ENCODE assay signal across 11 mouse cellular contexts in genomic region chr7:142462190-142462589, GRCm38 (mm10). TPM values are rescaled to one million over a fixed set of nuclear protein-coding genes. Genes with fewer than 3 reads are reported as not detected.
DNase-seq lines count a peak whose midpoint lies in the region; ATAC-seq lines count a peak whose summit lies in the region.
"Had no signal": no experiment of that assay in that cellular context is flagged by ENCODE, and none has a peak within 500 bp of the region (broad histone marks: within the 10 kb centered on the region; RNA-seq: fewer than 3 reads in every experiment).

No protein-coding gene starts in this region.

- no peaks in the 10 kb centered on the region for H3K27me3 ChIP-seq in heart, embryonic 11.5 days (ENCODE audit: control insufficient read depth, insufficient read depth, low read length)
- no peaks in the 10 kb centered on the region for H3K27me3 ChIP-seq in liver, embryonic 15.5 days
- H3K27me3 ChIP-seq in forebrain, embryonic 14.5 days (replicated peaks; ENCODE audit: control insufficient read depth, insufficient read depth, low read length), result no peaks in the 10 kb centered on the region

- ATAC-seq in CD4-positive, CD25-positive, alpha-beta regulatory T cell, adult 4 months, result peak; percentile 18
- ATAC-seq in heart, embryonic 11.5 days (replicated peaks; ENCODE audit: insufficient number of reproducible peaks, low FRiP score, low TSS enrichment), result no peak
- ATAC-seq in liver, embryonic 15.5 days (ENCODE audit: insufficient read depth), result no peak
- no peak for ATAC-seq in forebrain, embryonic 14.5 days

- peaks cover 50% of the 10 kb centered on the region for H3K4me1 ChIP-seq in heart, embryonic 11.5 days (ENCODE audit: control insufficient read depth, insufficient read depth, low read length)
- H3K4me1 ChIP-seq in liver, embryonic 15.5 days (replicated peaks), result peaks cover 4% of the 10 kb centered on the region; the same call in 1 of the 2 replicates
- peaks cover 8% of the 10 kb centered on the region; the same call in 1 of the 2 replicates for H3K4me1 ChIP-seq in forebrain, embryonic 14.5 days (ENCODE audit: control insufficient read depth, insufficient read depth, low read length)

- 0 out of 2 replicates have a peak overlapping the region, but pooled peaks have one; percentile 6 for H3K9ac ChIP-seq in heart, embryonic 11.5 days (ENCODE audit: low read depth, low read length)
- no peak overlapping the region for H3K9ac ChIP-seq in liver, embryonic 15.5 days
- no peak overlapping the region for H3K9ac ChIP-seq in forebrain, embryonic 14.5 days (ENCODE audit: low read length)

- no peaks in the 10 kb centered on the region for H3K36me3 ChIP-seq in heart, embryonic 11.5 days (ENCODE audit: control insufficient read depth, insufficient read depth, low read length)
- H3K36me3 ChIP-seq in liver, embryonic 15.5 days (replicated peaks), result no peaks in the 10 kb centered on the region
- H3K36me3 ChIP-seq in forebrain, embryonic 14.5 days (ENCODE audit: control insufficient read depth, insufficient read depth, low read length), result no peaks in the 10 kb centered on the region

- no peak overlapping the region for H3K27ac ChIP-seq in heart, embryonic 11.5 days (ENCODE audit: low read depth, low read length)
- H3K27ac ChIP-seq in liver, embryonic 15.5 days (replicated peaks), result no peak overlapping the region
- no peak overlapping the region for H3K27ac ChIP-seq in forebrain, embryonic 14.5 days (ENCODE audit: low read depth, low read length)

- 84% methylated on average over 6 of the region's 6 CpGs for WGBS in heart, embryonic 11.5 days (ENCODE audit: insufficient replicate concordance)
- 70% methylated on average over 6 of the region's 6 CpGs for WGBS in liver, embryonic 15.5 days (ENCODE audit: insufficient replicate concordance)
- WGBS in forebrain, embryonic 14.5 days, result 89% methylated on average over 6 of the region's 6 CpGs

- H3K4me3 ChIP-seq in heart, embryonic 11.5 days (ENCODE audit: low read depth, low read length), result no peak overlapping the region
- peak overlapping the region; percentile 28; the same call in 1 of the 2 replicates for H3K4me3 ChIP-seq in liver, embryonic 15.5 days (replicated peaks)
- no peak overlapping the region for H3K4me3 ChIP-seq in forebrain, embryonic 14.5 days (ENCODE audit: low read depth, low read length)

- DNase-seq in heart, adult 11 months, result peak; percentile 94
- DNase-seq in heart, adult 8-10 months (ENCODE audit: low spot score), result no peak
- no peak for DNase-seq in layer of hippocampus, adult 8-10 months (ENCODE audit: low spot score in 2 of 2)
- DNase-seq in layer of hippocampus, adult 9-10 months (ENCODE audit: low spot score), result no peak
- no peak for DNase-seq in forebrain, embryonic 14.5 days (ENCODE audit: low spot score)
- DNase-seq: kidney, adult 18-20 months; left cerebral cortex, postnatal 4 days had no signal

- no peak overlapping the region for H3K4me2 ChIP-seq in heart, embryonic 11.5 days
- H3K4me2 ChIP-seq in liver, embryonic 15.5 days, result peak overlapping the region; percentile 33
- H3K4me2 ChIP-seq in forebrain, embryonic 14.5 days (ENCODE audit: low read length), result no peak overlapping the region

- H3K9me3 ChIP-seq in heart, embryonic 11.5 days (replicated peaks; ENCODE audit: control insufficient read depth, low read length), result no peaks in the 10 kb centered on the region
- H3K9me3 ChIP-seq in liver, embryonic 15.5 days (replicated peaks), result no peaks in the 10 kb centered on the region
- no peaks in the 10 kb centered on the region for H3K9me3 ChIP-seq in forebrain, embryonic 14.5 days (replicated peaks; ENCODE audit: control insufficient read depth, low read length)

RNA-seq across cellular contexts. Expression of gene Lsp1, which starts 1.6 kb away (rescaled TPM):
- total RNA-seq in heart, adult 8-10 months (2022), result 10 to 100 TPM; 24.0 to 40.3 (median 31.7) TPM
- polyA plus RNA-seq in CD4-positive, CD25-positive, alpha-beta regulatory T cell, adult 4 months (2017; shearing (Covaris generic)), result 1,000 to 10,000 TPM; 1,098 to 1,582 TPM
- polyA plus RNA-seq in heart, embryonic 11.5 days (2014; fragmentation: Nextera tagmentation; extraction: Ambion mirVana), result 31.4 and 32.1 TPM in 2 replicates
- polyA plus RNA-seq in liver, embryonic 15.5 days (2015; fragmentation: Nextera tagmentation; extraction: Ambion mirVana), result 24.5 and 27.8 TPM in 2 replicates
- 10 to 100 TPM in 2 of 4 experiments, 1 to 10 TPM in 2; 2.2 to 18.3 (median 8.4) TPM for total RNA-seq in layer of hippocampus, adult 8-10 months (2022)
- 5.8 and 5.9 TPM in 2 replicates for polyA plus RNA-seq in forebrain, embryonic 14.5 days (2014; fragmentation: Nextera tagmentation; extraction: Ambion mirVana)

RNA-seq across cellular contexts. Expression of gene Tnni2, which starts 20.6 kb away (rescaled TPM):
- 1 to 10 TPM; 5.1 to 10.0 (median 7.8) TPM for total RNA-seq in heart, adult 8-10 months (2022)
- not detected for polyA plus RNA-seq in CD4-positive, CD25-positive, alpha-beta regulatory T cell, adult 4 months (2017; shearing (Covaris generic))
- polyA plus RNA-seq in heart, embryonic 11.5 days (2014; fragmentation: Nextera tagmentation; extraction: Ambion mirVana), result 46.1 and 51.6 TPM in 2 replicates
- polyA plus RNA-seq in liver, embryonic 15.5 days (2015; fragmentation: Nextera tagmentation; extraction: Ambion mirVana), result 17.6 and 29.3 TPM in 2 replicates
- total RNA-seq in layer of hippocampus, adult 8-10 months (2022), result 1 to 10 TPM; 1.2 to 4.9 (median 2.7) TPM
- 0.67 and 0.82 TPM in 2 replicates for polyA plus RNA-seq in forebrain, embryonic 14.5 days (2014; fragmentation: Nextera tagmentation; extraction: Ambion mirVana)
- total RNA-seq: left cerebral cortex, postnatal 4 days had no signal

RNA-seq across cellular contexts. Expression of gene Syt8, which starts 27.5 kb away (rescaled TPM):
- under 1 TPM in 1 of 4 experiments, not detected in 3; 0.25 TPM for total RNA-seq in heart, adult 8-10 months (2022)
- not detected for polyA plus RNA-seq in CD4-positive, CD25-positive, alpha-beta regulatory T cell, adult 4 months (2017; shearing (Covaris generic))
- 0.26 and 0.31 TPM in 2 replicates for polyA plus RNA-seq in heart, embryonic 11.5 days (2014; fragmentation: Nextera tagmentation; extraction: Ambion mirVana)
- 0.13 TPM in 1 of 2 replicates, not detected in the other for polyA plus RNA-seq in liver, embryonic 15.5 days (2015; fragmentation: Nextera tagmentation; extraction: Ambion mirVana)
- 1 to 10 TPM in 2 of 4 experiments, under 1 TPM in 1, not detected in 1; 0.29 to 2.3 (median 1.9) TPM for total RNA-seq in layer of hippocampus, adult 8-10 months (2022)
- polyA plus RNA-seq in forebrain, embryonic 14.5 days (2014; fragmentation: Nextera tagmentation; extraction: Ambion mirVana), result not detected in 2 replicates
- total RNA-seq: left cerebral cortex, postnatal 4 days had no signal
- polyA plus RNA-seq: frontal cortex, adult 2 months had no signal

RNA-seq across cellular contexts. Expression of gene Tnnt3, which starts 36.4 kb away (rescaled TPM):
- total RNA-seq in heart, adult 8-10 months (2022), result 10 to 100 TPM in 1 of 4 experiments, 1 to 10 TPM in 3; 7.6 to 13.6 (median 9.6) TPM
- 1 to 10 TPM; 2.5 to 5.7 TPM for polyA plus RNA-seq in CD4-positive, CD25-positive, alpha-beta regulatory T cell, adult 4 months (2017; shearing (Covaris generic))
- polyA plus RNA-seq in heart, embryonic 11.5 days (2014; fragmentation: Nextera tagmentation; extraction: Ambion mirVana), result 16.0 and 16.3 TPM in 2 replicates
- polyA plus RNA-seq in liver, embryonic 15.5 days (2015; fragmentation: Nextera tagmentation; extraction: Ambion mirVana), result 14.3 and 24.5 TPM in 2 replicates
- 1 to 10 TPM in 2 of 4 experiments, not detected in 2; 1.2 to 3.8 TPM for total RNA-seq in layer of hippocampus, adult 8-10 months (2022)
- polyA plus RNA-seq in forebrain, embryonic 14.5 days (2014; fragmentation: Nextera tagmentation; extraction: Ambion mirVana), result 0.42 and 0.53 TPM in 2 replicates

Comparison
In these comparisons a context has a peak if more than half of its experiments do, and no peak if none do; other contexts are left out.
1. RNA of gene Lsp1, which starts 1.6 kb away (polyA plus RNA-seq): 1,098 to 1,582 TPM in CD4-positive, CD25-positive, alpha-beta regulatory T cell, adult 4 months; 31.4 to 32.1 TPM in heart, embryonic 11.5 days, 24.5 to 27.8 TPM in liver, embryonic 15.5 days and 5.8 to 5.9 TPM in forebrain, embryonic 14.5 days; every median in the first group is over 10 times any median in the second.
2. RNA of gene Tnni2, which starts 20.6 kb away (polyA plus RNA-seq): 46.1 to 51.6 TPM in heart, embryonic 11.5 days and 17.6 to 29.3 TPM in liver, embryonic 15.5 days; 0.67 to 0.82 TPM in forebrain, embryonic 14.5 days and not detected in CD4-positive, CD25-positive, alpha-beta regulatory T cell, adult 4 months; every median in the first group is over 10 times any median in the second.